Mouse (Mus musculus) MEL (cell line): Measurements from ENCODE around the gene Slc25a21.

Experiments used
- CTCF ChIP-seq, 3 experiments: IDR thresholded peaks in 2 of 3; conservative IDR thresholded peaks in 1 of 3; 2 replicates each; pipeline ENCODE4 v1.5.1; 2011 to 2012; ENCODE audit warnings: low read length in 3 of 3, low read depth in 2 of 3, mild to moderate bottlenecking in 2 of 3, improper control_type of control experiment in 1 of 3, inconsistent platforms in 1 of 3, mixed read lengths in 1 of 3, moderate library complexity in 1 of 3; ENCODE audit not compliant: control insufficient read depth in 1 of 3, insufficient read depth in 1 of 3, poor library complexity in 1 of 3, severe bottlenecking in 1 of 3
- EP300 ChIP-seq, 2 experiments: IDR thresholded peaks; 2 replicates each; pipeline ENCODE4 v1.6.1; 2011; ENCODE audit warnings: improper control_type of control experiment in 2 of 2, low read length in 2 of 2, low read depth in 1 of 2, mild to moderate bottlenecking in 1 of 2
- MAFK ChIP-seq: IDR thresholded peaks from 2 replicates; pipeline ENCODE4 v1.6.1; 2011; ENCODE audit warnings: low read depth, mild to moderate bottlenecking, low read length, improper control_type of control experiment, borderline replicate concordance
- MYC ChIP-seq: IDR thresholded peaks from 2 replicates; pipeline ENCODE4 v1.6.1; 2011; ENCODE audit warnings: low read depth, mild to moderate bottlenecking, low read length, improper control_type of control experiment, moderate library complexity
- NRF1 ChIP-seq: IDR thresholded peaks from 2 replicates; pipeline ENCODE4 v1.6.1; 2014; ENCODE audit warnings: low read depth, mild to moderate bottlenecking, inconsistent platforms, low read length, improper control_type of control experiment, moderate library complexity; ENCODE audit not compliant: poor library complexity, insufficient read depth, severe bottlenecking
- POLR2A ChIP-seq, 2 experiments: IDR thresholded peaks; 2 replicates each; pipeline ENCODE4 v1.6.1; 2011 to 2012; ENCODE audit warnings: low read length in 2 of 2, mild to moderate bottlenecking in 2 of 2, control low read depth in 1 of 2, improper control_type of control experiment in 1 of 2, low read depth in 1 of 2, moderate library complexity in 1 of 2; ENCODE audit not compliant: control insufficient read depth in 1 of 2, insufficient read depth in 1 of 2, poor library complexity in 1 of 2
- ZNF384 ChIP-seq: IDR thresholded peaks from 2 replicates; pipeline ENCODE4 v1.6.1; 2012; ENCODE audit warnings: low read depth, mild to moderate bottlenecking, inconsistent platforms, low read length, improper control_type of control experiment

DNA sequence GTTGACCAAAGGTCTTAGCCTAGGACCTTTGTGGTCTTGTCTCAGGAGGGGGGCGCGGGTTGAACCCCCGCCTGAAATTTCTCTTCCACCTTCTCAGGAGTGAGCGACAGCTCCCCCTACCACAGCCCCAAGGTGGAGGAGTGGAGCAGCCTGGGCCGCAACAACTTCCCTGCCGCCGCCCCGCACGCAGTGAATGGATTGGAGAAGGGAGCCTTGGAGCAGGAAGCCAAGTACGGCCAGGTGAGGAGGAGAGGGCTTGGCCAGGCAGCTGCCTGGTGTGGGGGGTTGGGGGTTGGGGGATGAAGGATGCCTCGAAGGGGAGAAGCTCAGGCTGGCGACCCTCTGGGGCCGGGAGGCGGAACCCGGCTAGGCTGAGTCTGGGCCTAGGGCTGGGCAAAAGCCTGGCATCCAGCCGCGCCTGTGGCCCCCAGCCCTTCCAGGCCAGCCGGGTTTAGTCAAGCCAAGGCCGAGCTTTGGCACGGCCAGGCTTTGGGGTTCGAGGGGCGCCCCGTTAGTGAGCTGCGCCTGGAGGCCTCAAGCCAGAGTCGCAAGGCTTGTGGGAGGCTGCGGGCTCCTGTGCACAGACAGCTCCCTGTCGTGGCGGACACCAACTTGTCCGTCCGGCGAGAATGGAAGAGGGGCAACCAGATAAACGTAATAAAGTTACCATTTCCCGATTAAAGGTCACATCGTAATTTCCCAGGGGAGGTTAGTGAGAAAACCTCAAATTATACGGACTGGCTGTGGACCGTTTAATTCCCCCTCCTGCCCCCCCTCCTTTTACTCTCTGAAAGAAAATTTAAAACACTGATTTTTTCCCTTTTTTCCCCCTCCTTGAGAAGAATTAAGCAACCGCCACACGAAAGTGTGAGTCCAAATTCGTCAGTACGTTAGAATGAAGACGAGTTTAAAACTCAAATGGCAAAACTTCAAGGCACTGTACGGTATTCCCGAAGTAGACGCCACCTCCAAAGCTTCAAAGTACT is 497.1 kb downstream of the Slc25a21 start:
- TF ChIP-seq MAFK (no peak), NRF1 (no peak), POLR2A (IDR thresholded peaks at IDR 0.05; ENCODE audit: control insufficient read depth in 1 of 2, insufficient read depth in 1 of 2, low read depth in 1 of 2, low read length in 2 of 2, poor library complexity in 1 of 2) (no peak), EP300 (IDR thresholded peaks at IDR 0.05; ENCODE audit: low read depth in 1 of 2, low read length in 2 of 2) (no peak), CTCF (IDR thresholded peaks at IDR 0.05 in 2 of 3, conservative IDR thresholded peaks at IDR 0.05 in 1 of 3; ENCODE audit: control insufficient read depth in 1 of 3, insufficient read depth in 1 of 3, low read depth in 2 of 3, low read length in 3 of 3, poor library complexity in 1 of 3, severe bottlenecking in 1 of 3) (no peak), ZNF384 (no peak), MYC (no peak)
